Mouse (Mus musculus): Measurements from ENCODE around the gene Pin1rt1.

DNA sequence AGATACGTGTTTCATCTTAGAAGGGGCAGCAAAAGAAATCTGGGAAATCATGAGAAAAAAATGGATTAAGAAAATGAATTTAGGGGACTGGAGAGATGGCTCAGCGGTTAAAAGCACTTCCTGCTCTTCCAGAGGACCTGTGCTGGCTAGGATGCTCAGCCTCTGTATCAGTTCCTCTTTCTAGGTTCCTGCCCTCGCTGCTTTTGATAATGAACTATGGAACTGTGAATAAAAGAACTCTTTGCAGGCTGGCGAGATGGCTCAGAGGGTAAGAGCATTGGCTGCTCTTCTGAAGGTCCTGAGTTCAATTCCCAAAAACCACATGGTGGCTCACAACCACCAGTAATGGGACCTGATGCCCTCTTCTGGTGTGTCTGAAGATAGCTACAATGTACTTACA is 25.5 kb downstream of the Pin1rt1 start:
- TF ChIP-seq GATA1 (IDR thresholded peaks at IDR 0.05; ENCODE audit: low read length) (no peak), TAL1 (IDR thresholded peaks at IDR 0.05; ENCODE audit: low read length) (no peak)

Measured in erythroblast, embryonic 14.5 days (primary cell).